Mouse (Mus musculus): ENCODE measurements at regions not wholly inside any gene's neighbourhood (a gene's known extent, or its start where the extent isn't known, plus 50 kb on each side); places are given as distances from the start of the nearest gene placed in this dataset.

DNA sequence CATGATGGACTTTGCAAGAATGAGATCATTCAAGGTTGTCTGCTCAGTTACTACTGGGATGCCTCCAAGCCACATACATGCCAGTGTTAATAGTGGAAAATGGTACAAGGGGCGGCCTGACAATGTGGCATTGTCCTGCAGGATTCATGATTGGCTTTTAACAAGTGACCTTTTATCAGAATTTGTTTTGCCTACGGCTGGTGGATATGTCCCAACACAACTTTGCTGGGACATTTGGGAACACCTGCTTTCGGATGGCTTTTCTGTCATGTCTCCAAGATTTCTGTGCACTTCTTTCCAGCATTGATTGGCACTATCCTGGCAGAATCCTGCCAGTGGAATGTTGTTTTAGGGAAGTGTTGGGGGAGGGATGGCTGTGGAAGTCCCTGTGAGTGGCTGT, 384.4 kb downstream of the Hs3st3b1 start:
- TF ChIP-seq CTCF (IDR thresholded peaks at IDR 0.05; ENCODE audit: low read depth, low read length) (no peak), POLR2A (IDR thresholded peaks at IDR 0.05; ENCODE audit: extremely low read depth, insufficient read depth, low read length) (no peak)
